Mouse (Mus musculus) liver, postnatal 0 days (tissue): ENCODE measurements at regions not wholly inside any gene's neighbourhood (a gene's known extent, or its start where the extent isn't known, plus 50 kb on each side); places are given as distances from the start of the nearest gene placed in this dataset.
A peak's percentile ranks its signal among the peaks of the same experiment; 100 is the strongest.

ENCODE experiments used
- ATAC-seq: fragments of 200-750 bp; cut with Nextera tagmentation; 2 replicates; pipeline ENCODE4 v1.8.0; 2017; ENCODE audit warnings: mild to moderate bottlenecking, moderate library complexity
- DNase-seq: peaks from one replicate; pipeline ENCODE4 v3.0.0-alpha.2; 2016
- H3K27ac ChIP-seq: fragments of 300-500 bp; sonication (generic); 2 replicates; pipeline ENCODE4 v1.5.1; 2014; ENCODE audit warnings: antibody characterized with exemption, moderate library complexity, mild to moderate bottlenecking, low read depth
- H3K27me3 ChIP-seq: fragments of 300-500 bp; sonication (generic); 2 replicates; pipeline ENCODE4 v1.6.1; 2014; ENCODE audit warnings: low read length, control low read depth, mixed read lengths; ENCODE audit not compliant: insufficient read depth
- H3K36me3 ChIP-seq: fragments of 300-500 bp; sonication (generic); replicated peaks from 2 replicates; pipeline ENCODE4 v1.6.1; 2014; ENCODE audit warnings: mild to moderate bottlenecking, control low read depth, low read length, moderate library complexity, mixed read lengths; ENCODE audit not compliant: insufficient read depth
- H3K4me1 ChIP-seq: fragments of 300-500 bp; sonication (generic); 2 replicates; pipeline ENCODE4 v1.6.1; 2014; ENCODE audit warnings: antibody characterized with exemption, mild to moderate bottlenecking, control low read depth; ENCODE audit not compliant: insufficient read depth
- H3K4me2 ChIP-seq: fragments of 300-500 bp; sonication (generic); 2 replicates; pipeline ENCODE4 v1.6.1; 2014; ENCODE audit warnings: low read depth, mild to moderate bottlenecking, low read length, moderate library complexity, mixed read lengths
- H3K4me3 ChIP-seq: fragments of 300-500 bp; sonication (generic); 2 replicates; pipeline ENCODE4 v1.5.1; 2014; ENCODE audit warnings: low read depth, low read length
- H3K9ac ChIP-seq: fragments of 300-500 bp; sonication (generic); replicated peaks from 2 replicates; pipeline ENCODE4 v1.6.1; 2014; ENCODE audit warnings: mild to moderate bottlenecking, moderate library complexity
- H3K9me3 ChIP-seq: fragments of 300-500 bp; sonication (generic); 2 replicates; pipeline ENCODE4 v1.6.1; 2016; ENCODE audit warnings: mild to moderate bottlenecking, control low read depth, low read length, mixed read lengths
- CTCF ChIP-seq: sonication (generic); IDR thresholded peaks from 2 replicates; pipeline ENCODE4 v1.5.1; 2016; ENCODE audit warnings: antibody characterized with exemption, low read depth
- EP300 ChIP-seq: IDR thresholded peaks from 2 replicates; pipeline ENCODE4 v1.6.1; 2016; ENCODE audit warnings: antibody characterized with exemption, low read depth, mild to moderate bottlenecking
- WGBS: fragments of 180-500 bp; shearing (Covaris S2); extraction: QIAGEN DNeasy Blood & Tissue Kit; methylation state at CpG from one replicate; pipeline ENCODE4 v1.1.7; 2014; ENCODE audit not compliant: insufficient replicate concordance; 5-methylcytosine and 5-hydroxymethylcytosine counted together

DNA sequence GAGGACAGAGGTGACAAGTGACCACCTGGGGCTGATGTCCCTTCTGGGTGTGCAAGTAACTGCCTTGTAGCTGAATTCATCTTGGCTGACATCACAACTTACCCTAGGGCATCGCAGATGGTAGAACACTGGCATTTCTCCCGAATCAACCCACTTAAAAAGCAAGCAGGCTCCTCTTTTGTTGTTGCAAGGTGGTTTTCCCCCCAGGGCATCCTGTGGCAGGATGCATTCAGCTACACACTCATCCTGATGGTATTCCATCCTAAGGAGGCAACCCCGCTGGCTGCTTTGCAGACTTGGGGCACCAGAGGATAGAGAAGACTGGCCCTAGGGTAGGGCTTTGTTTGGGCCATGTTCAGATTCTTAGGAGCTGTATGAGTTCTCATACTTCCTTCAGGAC, 97.6 kb upstream of the Sel1l start:
- H3K27me3 ChIP-seq, result no peaks in the 10 kb centered on the region
- 71% methylated on average over 3 of the region's 3 CpGs for WGBS
- H3K27ac ChIP-seq, result no peak overlapping the region
- TF ChIP-seq EP300 (no peak), CTCF (no peak)
- no peak overlapping the region for H3K4me3 ChIP-seq
- no peaks in the 10 kb centered on the region for H3K4me1 ChIP-seq
- H3K36me3 ChIP-seq, result no peaks in the 10 kb centered on the region
- DNase-seq, result no peak
- H3K9me3 ChIP-seq, result no peaks in the 10 kb centered on the region
- no peak overlapping the region for H3K9ac ChIP-seq
- ATAC-seq, result no peak
- H3K4me2 ChIP-seq, result no peak overlapping the region

DNA sequence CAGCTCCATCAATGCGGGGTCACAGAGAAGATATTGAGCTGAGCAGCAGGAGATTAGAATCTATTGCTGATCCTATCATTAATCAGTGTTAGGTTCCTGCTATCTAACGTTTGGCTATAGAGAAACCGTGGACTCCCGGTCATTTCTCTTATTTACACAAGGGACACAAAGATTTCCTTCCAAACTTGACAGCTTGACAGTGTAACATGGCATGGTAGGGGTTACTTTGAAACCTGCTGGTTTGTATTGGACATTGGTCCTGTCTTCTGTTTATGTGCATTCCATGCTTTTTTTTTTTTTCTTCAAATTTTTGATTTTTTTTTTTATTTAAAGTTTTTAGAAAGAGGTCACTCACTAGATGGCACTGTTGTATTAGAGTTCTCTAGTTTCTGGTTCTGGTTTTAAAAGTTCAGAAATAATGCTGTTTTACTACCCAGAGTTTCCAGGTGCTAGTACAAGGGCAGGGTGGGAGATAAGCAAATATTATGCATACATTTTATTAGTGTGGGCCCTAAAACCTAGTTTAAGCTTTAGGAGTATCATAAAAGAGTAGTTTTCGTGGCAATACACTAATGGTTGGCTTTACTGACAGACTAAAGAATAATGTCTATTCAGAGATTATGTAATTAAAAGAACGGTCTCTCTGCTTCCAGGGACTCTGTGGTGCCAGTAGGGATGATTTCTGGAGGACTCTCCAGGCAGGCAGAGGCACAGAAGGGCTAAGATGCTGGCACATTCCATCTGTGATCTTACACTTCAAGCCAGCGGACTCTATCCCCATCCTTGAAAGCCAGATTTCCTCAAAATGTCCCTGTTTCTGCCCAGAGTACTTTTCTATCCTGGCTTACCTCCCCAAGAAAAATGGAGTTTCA, 83.8 kb upstream of the Sel1l start:
- no peak overlapping the region for H3K27ac ChIP-seq
- 51% methylated on average over 7 of the region's 7 CpGs for WGBS
- no peak overlapping the region for H3K4me3 ChIP-seq
- ATAC-seq (no peak), DNase-seq (no peak)
- H3K4me2 ChIP-seq, result 0 out of 2 replicates have a peak overlapping the region, but pooled peaks have one; percentile 32
- TF ChIP-seq CTCF (no peak), EP300 (no peak)
- H3K9ac ChIP-seq, result no peak overlapping the region
- no peaks in the 10 kb centered on the region for H3K4me1 ChIP-seq
- no peaks in the 10 kb centered on the region for H3K36me3 ChIP-seq
- H3K27me3 ChIP-seq, result no peaks in the 10 kb centered on the region
- no peaks in the 10 kb centered on the region for H3K9me3 ChIP-seq

- H3K9ac ChIP-seq, result no peak overlapping the region
- DNase-seq (no peak), ATAC-seq (no peak)
- H3K27me3 ChIP-seq, result no peaks in the 10 kb centered on the region
- H3K36me3 ChIP-seq, result no peaks in the 10 kb centered on the region
- no peaks in the 10 kb centered on the region for H3K9me3 ChIP-seq
- 69% methylated on average over 6 of the region's 6 CpGs for WGBS
- H3K4me2 ChIP-seq, result no peak overlapping the region
- H3K4me1 ChIP-seq, result no peaks in the 10 kb centered on the region
- no peak overlapping the region for H3K4me3 ChIP-seq
- TF ChIP-seq EP300 (no peak), CTCF (no peak)
- no peak overlapping the region for H3K27ac ChIP-seq
These were observed 82.6 kb upstream of the Sel1l start for GRCm38 (mm10) chr12:91931586-91931985.

DNA sequence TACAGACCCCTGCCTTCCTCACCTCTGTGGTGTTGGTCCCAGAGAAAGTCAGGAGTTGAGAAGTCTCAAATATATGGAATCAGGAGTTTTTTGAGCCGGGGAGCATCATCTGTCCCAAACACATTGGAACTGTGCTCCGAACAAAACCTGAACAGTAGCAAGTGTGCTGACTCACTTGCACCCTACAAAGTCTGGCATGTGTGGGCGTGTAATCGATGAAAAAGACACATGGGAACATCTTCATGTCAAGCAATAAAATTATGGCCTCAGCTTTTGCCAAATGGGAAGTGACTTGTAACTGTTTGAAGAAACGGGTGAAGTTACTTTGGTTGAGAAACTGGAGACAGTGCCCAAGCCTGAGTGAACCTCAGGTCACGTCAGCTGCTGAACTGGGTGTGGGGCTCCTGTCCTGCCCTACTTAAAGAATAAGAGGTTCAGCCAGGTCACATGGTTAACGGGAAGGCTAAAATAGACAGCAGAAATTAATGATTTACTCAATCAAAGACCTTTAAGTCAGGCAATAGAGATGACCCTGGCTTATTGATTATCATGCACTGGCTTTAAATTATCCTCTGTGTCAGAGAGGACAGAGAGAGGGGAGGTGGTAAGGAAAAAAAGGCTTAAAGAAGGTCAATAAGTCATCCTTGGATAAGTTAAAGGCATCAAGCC, 80.6 kb upstream of the Sel1l start:
- TF ChIP-seq CTCF (no peak), EP300 (no peak)

GRCm38 (mm10) chr12:91927576-91927975, 78.6 kb upstream of the Sel1l start:
- H3K9me3 ChIP-seq, result no peaks in the 10 kb centered on the region
- no peak overlapping the region for H3K27ac ChIP-seq
- H3K27me3 ChIP-seq, result no peaks in the 10 kb centered on the region
- no peaks in the 10 kb centered on the region for H3K4me1 ChIP-seq
- DNase-seq (no peak), ATAC-seq (no peak)
- TF ChIP-seq EP300, result no peak
- TF ChIP-seq CTCF, result no peak
- no peak overlapping the region for H3K4me2 ChIP-seq
- 64% methylated on average over 6 of the region's 6 CpGs for WGBS
- H3K9ac ChIP-seq, result no peak overlapping the region
- no peaks in the 10 kb centered on the region for H3K36me3 ChIP-seq
- no peak overlapping the region for H3K4me3 ChIP-seq

More for the DNA sequence above, 80.6 kb upstream of the Sel1l start:
- Histone ChIP-seq H3K4me1 (no peaks in the 10 kb centered on the region), H3K27ac (no peak overlapping the region), H3K4me3 (no peak overlapping the region), H3K9ac (no peak overlapping the region), H3K36me3 (no peaks in the 10 kb centered on the region), H3K4me2 (no peak overlapping the region), H3K27me3 (no peaks in the 10 kb centered on the region), H3K9me3 (no peaks in the 10 kb centered on the region)
- ATAC-seq (peak; percentile 56), DNase-seq (no peak)
- WGBS, result 63% methylated on average over 7 of the region's 7 CpGs

DNA sequence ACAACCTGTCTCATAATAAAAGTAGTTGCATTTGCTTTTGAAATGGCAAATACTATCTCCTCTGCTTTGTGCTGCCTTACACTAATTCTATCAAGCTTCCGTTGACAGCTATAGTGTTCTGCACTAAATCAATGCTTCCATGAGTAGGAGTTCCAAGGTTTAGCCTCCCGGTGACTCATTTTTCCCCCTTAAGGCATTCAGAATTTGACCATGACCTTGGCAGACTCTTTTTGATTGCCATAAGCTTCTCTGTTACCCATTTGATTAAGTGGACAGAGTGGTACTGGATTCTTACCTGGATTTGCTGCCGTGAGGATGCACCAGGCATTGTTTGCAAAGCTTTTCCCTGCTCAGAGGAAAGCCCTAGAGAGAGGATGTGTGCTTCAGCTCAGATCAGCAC, 66.5 kb upstream of the Sel1l start:
- Histone ChIP-seq H3K4me1 (no peaks in the 10 kb centered on the region), H3K4me3 (no peak overlapping the region), H3K4me2 (no peak overlapping the region), H3K27ac (no peak overlapping the region), H3K36me3 (no peaks in the 10 kb centered on the region), H3K9me3 (no peaks in the 10 kb centered on the region), H3K27me3 (no peaks in the 10 kb centered on the region), H3K9ac (no peak overlapping the region)
- TF ChIP-seq CTCF (no peak), EP300 (no peak)
- WGBS, result 67% methylated on average over 3 of the region's 3 CpGs
- DNase-seq, result no peak
- no peak for ATAC-seq
